Mouse (Mus musculus): ENCODE results near the gene Arhgap17. TPM values are rescaled to one million over a fixed set of nuclear protein-coding genes. Genes with fewer than 3 reads are reported as not detected.

Gene Arhgap17
- total and polyA plus RNA-seq, 3 experiments, result 2.6 to 124 (median 33.7) TPM

DNA sequence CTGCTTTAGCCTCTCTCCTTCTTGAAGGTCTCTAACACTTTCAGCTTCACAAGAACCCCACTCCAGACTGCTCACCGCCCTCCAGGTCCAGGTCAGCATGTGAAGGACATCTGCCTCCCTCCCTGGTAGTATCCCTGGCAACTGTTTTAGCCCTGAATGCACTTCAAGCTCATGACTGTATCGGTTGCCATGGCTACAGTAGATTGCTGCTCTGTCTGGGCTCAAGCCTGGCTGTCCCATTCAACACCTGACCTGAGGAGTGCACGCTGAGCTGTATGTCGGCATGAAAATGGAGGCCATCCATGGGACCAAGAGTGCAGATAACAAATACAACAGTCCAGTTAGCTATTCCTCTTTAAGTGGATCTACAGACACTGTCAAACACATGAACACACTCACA, 131.1 kb downstream of the Arhgap17 start:
- TF ChIP-seq GABPA (IDR thresholded peaks at IDR 0.05; ENCODE audit: low read depth, low read length) (no peak), EP300 (IDR thresholded peaks at IDR 0.05; ENCODE audit: low read depth in 1 of 2, low read length in 2 of 2) (no peak), ZC3H11A (IDR thresholded peaks at IDR 0.05; ENCODE audit: low read depth, low read length) (no peak), CHD2 (IDR thresholded peaks at IDR 0.05; ENCODE audit: low read length) (no peak), SIN3A (IDR thresholded peaks at IDR 0.05; ENCODE audit: low read length) (no peak), ELF1 (IDR thresholded peaks at IDR 0.05; ENCODE audit: low read depth, low read length) (no peak), MAZ (IDR thresholded peaks at IDR 0.05; ENCODE audit: low read depth, low read length) (no peak)
- H3K27me3 ChIP-seq (ENCODE audit: control insufficient read depth in 1 of 2, insufficient read depth in 2 of 2, low read length in 2 of 2), result peaks cover 0 to 3% of the 10 kb centered on the region in 2 experiments; a peak in 1 of 4 replicates

DNA sequence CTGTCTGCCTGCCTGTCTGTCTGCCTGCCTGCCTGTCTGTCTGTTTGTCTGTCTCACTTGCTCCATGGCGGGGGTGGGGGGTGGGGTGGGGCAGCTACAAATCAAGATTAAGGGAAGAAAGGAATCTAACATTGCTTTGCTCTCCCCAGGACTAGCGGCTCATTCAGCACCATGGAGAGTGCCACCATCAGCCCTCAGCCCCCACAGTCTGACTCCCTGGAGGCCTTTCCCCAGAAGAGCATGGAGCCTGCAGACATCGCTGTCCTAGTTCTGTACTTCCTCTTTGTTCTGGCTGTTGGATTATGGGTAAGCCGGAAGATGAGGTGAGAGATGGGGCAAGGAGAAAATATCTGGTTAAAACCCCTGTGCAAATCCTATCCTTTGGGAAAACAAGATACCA, 134.3 kb downstream of the Arhgap17 start:
- H3K27ac ChIP-seq (ENCODE audit: control insufficient read depth, low read depth, low read length), result no peak overlapping the region
- peaks cover 0 to 5% of the 10 kb centered on the region in 2 experiments; a peak in 2 of 4 replicates for H3K27me3 ChIP-seq (ENCODE audit: control insufficient read depth in 1 of 2, insufficient read depth in 2 of 2, low read length in 2 of 2)
- no peaks in the 10 kb centered on the region for H3K9me3 ChIP-seq (replicated peaks; ENCODE audit: insufficient read depth, low read length)
- H3K4me3 ChIP-seq (ENCODE audit: control insufficient read depth in 1 of 2, insufficient read depth in 1 of 2, low read depth in 2 of 2, low read length in 2 of 2), result no peak overlapping the region
- H3K79me2 ChIP-seq (ENCODE audit: control insufficient read depth, insufficient read depth, low read length, poor library complexity), result no peaks in the 10 kb centered on the region
- H3K9ac ChIP-seq (ENCODE audit: control insufficient read depth, low read depth, low read length, poor library complexity, severe bottlenecking), result no peak overlapping the region
- peak; percentile 75 for DNase-seq (ENCODE audit: low read depth, low spot score)
- H3K4me1 ChIP-seq (ENCODE audit: control insufficient read depth in 1 of 2, insufficient read depth in 2 of 2, low read length in 2 of 2), result no peaks in the 10 kb centered on the region
- TF ChIP-seq RCOR1 (IDR thresholded peaks at IDR 0.05; ENCODE audit: low read depth, low read length) (no peak), SIN3A (IDR thresholded peaks at IDR 0.05; ENCODE audit: low read length) (0 out of 2 replicates have a peak, but pooled peaks have one; percentile 36), TCF12 (IDR thresholded peaks at IDR 0.05; ENCODE audit: low read depth, low read length) (no peak), ELF1 (IDR thresholded peaks at IDR 0.05; ENCODE audit: low read depth, low read length) (no peak), USF1 (IDR thresholded peaks at IDR 0.05; ENCODE audit: low read depth, low read length) (no peak), MXI1 (IDR thresholded peaks at IDR 0.05; ENCODE audit: low read depth, low read length) (peak; percentile 24; the same call in 1 of the 2 replicates)
- no peaks in the 10 kb centered on the region for H3K36me3 ChIP-seq (ENCODE audit: control insufficient read depth in 1 of 2, insufficient read depth in 2 of 2, low read length in 2 of 2)

More for the DNA sequence above, 131.1 kb downstream of the Arhgap17 start:
- Histone ChIP-seq H3K4me1 (ENCODE audit: control insufficient read depth in 1 of 2, insufficient read depth in 2 of 2, low read length in 2 of 2) (no peaks in the 10 kb centered on the region), H3K27ac (ENCODE audit: control insufficient read depth, low read depth, low read length) (no peak overlapping the region), H3K4me3 (ENCODE audit: control insufficient read depth in 1 of 2, insufficient read depth in 1 of 2, low read depth in 2 of 2, low read length in 2 of 2) (no peak overlapping the region), H3K36me3 (ENCODE audit: control insufficient read depth in 1 of 2, insufficient read depth in 2 of 2, low read length in 2 of 2) (no peaks in the 10 kb centered on the region), H3K9ac (ENCODE audit: control insufficient read depth, low read depth, low read length, poor library complexity, severe bottlenecking) (no peak overlapping the region), H3K79me2 (ENCODE audit: control insufficient read depth, insufficient read depth, low read length, poor library complexity) (no peaks in the 10 kb centered on the region), H3K9me3 (replicated peaks; ENCODE audit: insufficient read depth, low read length) (no peaks in the 10 kb centered on the region)
- no peak for DNase-seq (ENCODE audit: low read depth, low spot score)

Other genes with a start within 250 kb of the Arhgap17 start
- gene Tnrc6a, start 246.0 kb downstream of the Arhgap17 start, total RNA-seq (2012; rRNA removed), result 15.3 and 18.1 TPM in 2 replicates
- gene Tnrc6a, start 246.0 kb downstream of the Arhgap17 start, polyA plus RNA-seq (2012; ENCODE audit: insufficient read depth in 1 of 2, insufficient read length in 2 of 2, low read depth in 1 of 2, low replicate concordance in 2 of 2, missing spikeins in 1 of 2), result 10 to 100 TPM in 1 of 2 experiments, not detected in 1; 34.5 TPM
- gene Slc5a11, start 155.1 kb downstream of the Arhgap17 start, total RNA-seq (2012; rRNA removed), result not detected in 2 replicates
- not detected for gene Slc5a11, start 155.1 kb downstream of the Arhgap17 start, polyA plus RNA-seq (2012; ENCODE audit: insufficient read depth in 1 of 2, insufficient read length in 2 of 2, low read depth in 1 of 2, low replicate concordance in 2 of 2, missing spikeins in 1 of 2)
- 45.3 and 51.7 TPM in 2 replicates for gene Lcmt1, start 131 bp downstream of the Arhgap17 start, total RNA-seq (2012; rRNA removed)
- 10 to 100 TPM in 1 of 2 experiments, not detected in 1; 44.4 TPM for gene Lcmt1, start 131 bp downstream of the Arhgap17 start, polyA plus RNA-seq (2012; ENCODE audit: insufficient read depth in 1 of 2, insufficient read length in 2 of 2, low read depth in 1 of 2, low replicate concordance in 2 of 2, missing spikeins in 1 of 2)
- 0.33 and 2.1 TPM in 2 replicates for gene Aqp8, start 92.4 kb upstream of the Arhgap17 start, total RNA-seq (2012; rRNA removed)
- gene Aqp8, start 92.4 kb upstream of the Arhgap17 start, polyA plus RNA-seq (2012; ENCODE audit: insufficient read depth in 1 of 2, insufficient read length in 2 of 2, low read depth in 1 of 2, low replicate concordance in 2 of 2, missing spikeins in 1 of 2), result under 1 TPM in 1 of 2 experiments, not detected in 1; 0.46 TPM
- gene Zkscan2, start 130.5 kb upstream of the Arhgap17 start, total RNA-seq (2012; rRNA removed), result not detected in 2 replicates
- gene Zkscan2, start 130.5 kb upstream of the Arhgap17 start, polyA plus RNA-seq (2012; ENCODE audit: insufficient read depth in 1 of 2, insufficient read length in 2 of 2, low read depth in 1 of 2, low replicate concordance in 2 of 2, missing spikeins in 1 of 2), result not detected